Mouse (Mus musculus): ENCODE data around the gene Lhx8.

The Lhx8 gene

GRCm38 (mm10) chr3:154321921-154322574 is 8.4 kb downstream of the Lhx8 start:
- no peak for DNase-seq (ENCODE audit: low spot score)

GRCm38 (mm10) chr3:154317651-154318248 is 12.7 kb downstream of the Lhx8 start:
- DNase-seq (ENCODE audit: low spot score), result no peak

GRCm38 (mm10) chr3:154305163-154305884 is 25.1 kb downstream of the Lhx8 start:
- no peak for DNase-seq (ENCODE audit: low spot score)

GRCm38 (mm10) chr3:154301102-154301501 is 29.4 kb downstream of the Lhx8 start:
- DNase-seq (ENCODE audit: low spot score), result no peak

- DNase-seq (ENCODE audit: low spot score), result no peak
Measured at GRCm38 (mm10) chr3:154300006-154300405, 30.5 kb downstream of the Lhx8 start.

GRCm38 (mm10) chr3:154298490-154298889 is 32.0 kb downstream of the Lhx8 start:
- no peak for DNase-seq (ENCODE audit: low spot score)

GRCm38 (mm10) chr3:154297499-154297898 is 33.0 kb downstream of the Lhx8 start:
- DNase-seq (ENCODE audit: low spot score), result no peak

- no peak for DNase-seq (ENCODE audit: low spot score)
Measured at GRCm38 (mm10) chr3:154294924-154295834, 35.3 kb downstream of the Lhx8 start.

- DNase-seq (ENCODE audit: low spot score), result no peak
Measured at GRCm38 (mm10) chr3:154293839-154294490, 36.5 kb downstream of the Lhx8 start.

- DNase-seq (ENCODE audit: low spot score), result no peak
Measured at GRCm38 (mm10) chr3:154292126-154292525, 38.3 kb downstream of the Lhx8 start.

- DNase-seq (ENCODE audit: low spot score), result no peak
Measured at GRCm38 (mm10) chr3:154290351-154290750, 40.1 kb downstream of the Lhx8 start.

GRCm38 (mm10) chr3:154288429-154289069 is 41.9 kb downstream of the Lhx8 start:
- DNase-seq (ENCODE audit: low spot score), result no peak

- no peak for DNase-seq (ENCODE audit: low spot score)
Measured at GRCm38 (mm10) chr3:154287217-154287616, 43.2 kb downstream of the Lhx8 start.

- no peak for DNase-seq (ENCODE audit: low spot score)
Measured at GRCm38 (mm10) chr3:154285351-154285750, 45.1 kb downstream of the Lhx8 start.

- DNase-seq (ENCODE audit: low spot score), result no peak
Measured at GRCm38 (mm10) chr3:154284260-154284659, 46.2 kb downstream of the Lhx8 start.

GRCm38 (mm10) chr3:154274681-154275080 is 55.8 kb downstream of the Lhx8 start:
- no peak for DNase-seq (ENCODE audit: low spot score)

- peak; percentile 87 for DNase-seq (ENCODE audit: low spot score)
Measured at GRCm38 (mm10) chr3:154269757-154270366, 60.6 kb downstream of the Lhx8 start.

GRCm38 (mm10) chr3:154268313-154268712 is 62.1 kb downstream of the Lhx8 start:
- no peak for DNase-seq (ENCODE audit: low spot score)

GRCm38 (mm10) chr3:154257312-154257711 is 73.1 kb downstream of the Lhx8 start:
- no peak for DNase-seq (ENCODE audit: low spot score)

Data from testis, postnatal 10 days (tissue).